Mouse (Mus musculus): ENCODE data around the gene Rnf144a. TPM values are rescaled to one million over a fixed set of nuclear protein-coding genes. Genes with fewer than 3 reads are reported as not detected.
A peak's percentile ranks its signal among the peaks of the same experiment; 100 is the strongest.
"Not testable (repeated sequence)": the region's sequence is repeated elsewhere in the genome, so short reads cannot be mapped to it uniquely, and the experiment has no call there.

Gene Rnf144a
- polyA plus RNA-seq, 1 experiment, result 0.17 TPM

GRCm38 (mm10) chr12:26302886-26303285 is 112.2 kb downstream of the Rnf144a start:
- no peak overlapping the region for H3K27ac ChIP-seq (ENCODE audit: insufficient read depth, low read depth, low read length)
- TF ChIP-seq CTCF (IDR thresholded peaks at IDR 0.05; ENCODE audit: low read depth, low read length) (no peak), POLR2A (IDR thresholded peaks at IDR 0.05; ENCODE audit: borderline replicate concordance, low read depth, low read length) (no peak)
- no peaks in the 10 kb centered on the region for H3K4me1 ChIP-seq (ENCODE audit: control insufficient read depth, insufficient read depth, low read length)
- H3K4me3 ChIP-seq (ENCODE audit: insufficient read depth, low read length), result no peak overlapping the region

- TF ChIP-seq POLR2A (IDR thresholded peaks at IDR 0.05; ENCODE audit: borderline replicate concordance, low read depth, low read length), result no peak
- no peak for TF ChIP-seq CTCF (IDR thresholded peaks at IDR 0.05; ENCODE audit: low read depth, low read length)
- Histone ChIP-seq H3K27ac (ENCODE audit: insufficient read depth, low read depth, low read length) (no peak overlapping the region), H3K4me1 (ENCODE audit: control insufficient read depth, insufficient read depth, low read length) (no peaks in the 10 kb centered on the region), H3K4me3 (ENCODE audit: insufficient read depth, low read length) (no peak overlapping the region)
Measured at GRCm38 (mm10) chr12:26299515-26300090, 115.5 kb downstream of the Rnf144a start.

- H3K4me3 ChIP-seq (ENCODE audit: insufficient read depth, low read length); H3K27ac ChIP-seq (ENCODE audit: insufficient read depth, low read depth, low read length); H3K4me1 ChIP-seq (ENCODE audit: control insufficient read depth, insufficient read depth, low read length): not testable (repeated sequence)
Measured at GRCm38 (mm10) chr12:26295995-26296394, 119.1 kb downstream of the Rnf144a start.

- no peak overlapping the region for H3K27ac ChIP-seq (ENCODE audit: insufficient read depth, low read depth, low read length)
- H3K4me1 ChIP-seq (ENCODE audit: control insufficient read depth, insufficient read depth, low read length), result no peaks in the 10 kb centered on the region
- TF ChIP-seq CTCF (IDR thresholded peaks at IDR 0.05; ENCODE audit: low read depth, low read length), result no peak
- TF ChIP-seq POLR2A (IDR thresholded peaks at IDR 0.05; ENCODE audit: borderline replicate concordance, low read depth, low read length), result no peak
- H3K4me3 ChIP-seq (ENCODE audit: insufficient read depth, low read length), result no peak overlapping the region
Measured at GRCm38 (mm10) chr12:26289200-26289599, 125.9 kb downstream of the Rnf144a start.

GRCm38 (mm10) chr12:26288347-26288746 is 126.7 kb downstream of the Rnf144a start:
- TF ChIP-seq POLR2A (IDR thresholded peaks at IDR 0.05; ENCODE audit: borderline replicate concordance, low read depth, low read length) (no peak), CTCF (IDR thresholded peaks at IDR 0.05; ENCODE audit: low read depth, low read length) (no peak)
- Histone ChIP-seq H3K4me3 (ENCODE audit: insufficient read depth, low read length) (no peak overlapping the region), H3K27ac (ENCODE audit: insufficient read depth, low read depth, low read length) (no peak overlapping the region), H3K4me1 (ENCODE audit: control insufficient read depth, insufficient read depth, low read length) (no peaks in the 10 kb centered on the region)

- no peaks in the 10 kb centered on the region for H3K4me1 ChIP-seq (ENCODE audit: control insufficient read depth, insufficient read depth, low read length)
- TF ChIP-seq CTCF (IDR thresholded peaks at IDR 0.05; ENCODE audit: low read depth, low read length) (no peak), POLR2A (IDR thresholded peaks at IDR 0.05; ENCODE audit: borderline replicate concordance, low read depth, low read length) (no peak)
- H3K4me3 ChIP-seq (ENCODE audit: insufficient read depth, low read length), result no peak overlapping the region
- no peak overlapping the region for H3K27ac ChIP-seq (ENCODE audit: insufficient read depth, low read depth, low read length)
Measured at GRCm38 (mm10) chr12:26285939-26286338, 129.1 kb downstream of the Rnf144a start.

- no peak overlapping the region for H3K4me3 ChIP-seq (ENCODE audit: insufficient read depth, low read length)
- TF ChIP-seq CTCF (IDR thresholded peaks at IDR 0.05; ENCODE audit: low read depth, low read length), result no peak
- TF ChIP-seq POLR2A (IDR thresholded peaks at IDR 0.05; ENCODE audit: borderline replicate concordance, low read depth, low read length), result no peak
- H3K4me1 ChIP-seq (ENCODE audit: control insufficient read depth, insufficient read depth, low read length), result no peaks in the 10 kb centered on the region
- no peak overlapping the region for H3K27ac ChIP-seq (ENCODE audit: insufficient read depth, low read depth, low read length)
Measured at GRCm38 (mm10) chr12:26285460-26285859, 129.6 kb downstream of the Rnf144a start.

GRCm38 (mm10) chr12:26280719-26281480 is 134.2 kb downstream of the Rnf144a start:
- Histone ChIP-seq H3K27ac (ENCODE audit: insufficient read depth, low read depth, low read length) (no peak overlapping the region), H3K4me1 (ENCODE audit: control insufficient read depth, insufficient read depth, low read length) (no peaks in the 10 kb centered on the region), H3K4me3 (ENCODE audit: insufficient read depth, low read length) (no peak overlapping the region)
- TF ChIP-seq CTCF (IDR thresholded peaks at IDR 0.05; ENCODE audit: low read depth, low read length) (no peak), POLR2A (IDR thresholded peaks at IDR 0.05; ENCODE audit: borderline replicate concordance, low read depth, low read length) (no peak)

- Histone ChIP-seq H3K4me1 (ENCODE audit: control insufficient read depth, insufficient read depth, low read length) (no peaks in the 10 kb centered on the region), H3K4me3 (ENCODE audit: insufficient read depth, low read length) (no peak overlapping the region), H3K27ac (ENCODE audit: insufficient read depth, low read depth, low read length) (no peak overlapping the region)
- peak; percentile 15; the same call in 1 of the 2 replicates for TF ChIP-seq CTCF (IDR thresholded peaks at IDR 0.05; ENCODE audit: low read depth, low read length)
- TF ChIP-seq POLR2A (IDR thresholded peaks at IDR 0.05; ENCODE audit: borderline replicate concordance, low read depth, low read length), result no peak
Measured at GRCm38 (mm10) chr12:26277002-26277669, 137.9 kb downstream of the Rnf144a start.

GRCm38 (mm10) chr12:26276556-26276955 is 138.5 kb downstream of the Rnf144a start:
- Histone ChIP-seq H3K4me1 (ENCODE audit: control insufficient read depth, insufficient read depth, low read length) (no peaks in the 10 kb centered on the region), H3K4me3 (ENCODE audit: insufficient read depth, low read length) (no peak overlapping the region), H3K27ac (ENCODE audit: insufficient read depth, low read depth, low read length) (no peak overlapping the region)
- TF ChIP-seq POLR2A (IDR thresholded peaks at IDR 0.05; ENCODE audit: borderline replicate concordance, low read depth, low read length) (no peak), CTCF (IDR thresholded peaks at IDR 0.05; ENCODE audit: low read depth, low read length) (no peak)

Other genes starting within 250 kb of the Rnf144a start
- gene Rsad2, start 41.2 kb upstream of the Rnf144a start, polyA plus RNA-seq (2012; ENCODE audit: insufficient read depth, insufficient read length, missing spikeins), result 32.3 and 33.7 TPM in 2 replicates
- 28.8 and 33.8 TPM in 2 replicates for gene Cmpk2, start 54.0 kb upstream of the Rnf144a start, polyA plus RNA-seq (2012; ENCODE audit: insufficient read depth, insufficient read length, missing spikeins)